Mouse (Mus musculus): ENCODE results near the gene Zbtb20. TPM values are rescaled to one million over a fixed set of nuclear protein-coding genes. Genes with fewer than 3 reads are reported as not detected.

Zbtb20 gene
- polyA plus RNA-seq, 1 experiment from 2014 or later, result 27.9 TPM

GRCm38 (mm10) chr16:43174815-43175214 is 299.1 kb downstream of the Zbtb20 start:
- ATAC-seq (no peak), DNase-seq (ENCODE audit: low spot score) (no peak)
- Histone ChIP-seq H3K27me3 (replicated peaks; ENCODE audit: insufficient read depth, low read length) (no peaks in the 10 kb centered on the region), H3K4me3 (ENCODE audit: low read depth, low read length) (no peak overlapping the region), H3K9me3 (ENCODE audit: low read length) (no peaks in the 10 kb centered on the region), H3K4me1 (ENCODE audit: insufficient read depth, low read depth, low read length) (no peaks in the 10 kb centered on the region), H3K36me3 (ENCODE audit: insufficient read depth, low read length) (no peaks in the 10 kb centered on the region), H3K4me2 (replicated peaks; ENCODE audit: low read depth, low read length) (no peak overlapping the region), H3K9ac (replicated peaks; ENCODE audit: low read depth) (no peak overlapping the region), H3K27ac (ENCODE audit: low read length) (no peak overlapping the region)
- no peak for TF ChIP-seq CTCF (IDR thresholded peaks at IDR 0.05)
- no peak for TF ChIP-seq EP300 (IDR thresholded peaks at IDR 0.05)
- WGBS, result 60% methylated on average over 2 of the region's 2 CpGs

DNA sequence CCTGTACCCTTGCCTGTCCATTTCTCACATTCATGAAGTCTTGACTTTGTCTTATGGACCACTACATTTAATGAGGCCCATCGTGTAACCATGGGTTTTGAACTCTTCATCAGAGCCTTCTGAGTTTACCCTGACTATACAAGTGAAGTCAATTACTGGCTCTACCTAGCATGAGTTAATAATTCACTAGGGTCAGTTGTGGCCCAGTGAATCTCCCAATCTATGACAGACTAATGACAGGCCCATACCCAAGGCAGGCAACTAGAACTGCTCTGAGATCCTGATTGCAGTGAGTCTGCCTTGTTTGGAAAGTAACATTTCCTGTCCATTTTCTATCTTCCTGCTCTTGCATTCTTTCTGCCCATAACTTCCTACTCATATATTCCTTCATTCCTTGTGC is 305.4 kb downstream of the Zbtb20 start:
- no peak overlapping the region for H3K4me3 ChIP-seq (ENCODE audit: low read depth, low read length)
- no peak overlapping the region for H3K27ac ChIP-seq (ENCODE audit: low read length)
- no peak for ATAC-seq
- TF ChIP-seq CTCF (IDR thresholded peaks at IDR 0.05) (no peak), EP300 (IDR thresholded peaks at IDR 0.05) (no peak)
- no peaks in the 10 kb centered on the region for H3K9me3 ChIP-seq (ENCODE audit: low read length)
- 92% methylated on average over 1 of the region's 1 CpGs for WGBS
- H3K4me2 ChIP-seq (replicated peaks; ENCODE audit: low read depth, low read length), result no peak overlapping the region
- DNase-seq (ENCODE audit: low spot score), result no peak
- H3K27me3 ChIP-seq (replicated peaks; ENCODE audit: insufficient read depth, low read length), result no peaks in the 10 kb centered on the region
- H3K4me1 ChIP-seq (ENCODE audit: insufficient read depth, low read depth, low read length), result no peaks in the 10 kb centered on the region
- H3K36me3 ChIP-seq (ENCODE audit: insufficient read depth, low read length), result no peaks in the 10 kb centered on the region
- H3K9ac ChIP-seq (replicated peaks; ENCODE audit: low read depth), result no peak overlapping the region

DNA sequence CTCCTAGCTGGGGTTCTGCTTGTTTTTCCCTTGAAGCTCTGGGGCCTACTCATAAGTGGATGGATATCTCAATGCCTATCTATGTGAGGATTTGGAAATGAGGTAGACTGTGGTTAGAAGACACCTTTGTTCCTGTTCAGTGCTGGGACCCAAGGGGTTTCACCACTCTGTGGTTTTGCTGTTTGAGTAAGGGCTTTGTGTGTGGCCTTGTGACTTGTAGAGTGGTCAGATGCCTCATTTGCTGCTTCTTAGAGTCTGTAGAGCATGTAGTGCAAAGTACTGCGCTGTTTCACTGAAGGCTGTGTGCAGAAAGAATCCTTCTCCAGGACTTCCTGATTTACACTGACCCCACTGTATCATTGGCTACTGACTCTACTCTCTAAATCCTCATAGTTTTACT is 314.7 kb downstream of the Zbtb20 start:
- H3K4me1 ChIP-seq (ENCODE audit: insufficient read depth, low read depth, low read length), result no peaks in the 10 kb centered on the region
- H3K27ac ChIP-seq (ENCODE audit: low read length), result no peak overlapping the region
- H3K4me3 ChIP-seq (ENCODE audit: low read depth, low read length), result no peak overlapping the region
- WGBS, result 83% methylated on average over 1 of the region's 1 CpGs
- DNase-seq (ENCODE audit: low spot score), result no peak
- H3K36me3 ChIP-seq (ENCODE audit: insufficient read depth, low read length), result no peaks in the 10 kb centered on the region
- ATAC-seq, result no peak
- H3K27me3 ChIP-seq (replicated peaks; ENCODE audit: insufficient read depth, low read length), result no peaks in the 10 kb centered on the region
- H3K9me3 ChIP-seq (ENCODE audit: low read length), result no peaks in the 10 kb centered on the region
- H3K4me2 ChIP-seq (replicated peaks; ENCODE audit: low read depth, low read length), result no peak overlapping the region
- H3K9ac ChIP-seq (replicated peaks; ENCODE audit: low read depth), result no peak overlapping the region
- TF ChIP-seq CTCF (IDR thresholded peaks at IDR 0.05) (no peak), EP300 (IDR thresholded peaks at IDR 0.05) (no peak)

DNA sequence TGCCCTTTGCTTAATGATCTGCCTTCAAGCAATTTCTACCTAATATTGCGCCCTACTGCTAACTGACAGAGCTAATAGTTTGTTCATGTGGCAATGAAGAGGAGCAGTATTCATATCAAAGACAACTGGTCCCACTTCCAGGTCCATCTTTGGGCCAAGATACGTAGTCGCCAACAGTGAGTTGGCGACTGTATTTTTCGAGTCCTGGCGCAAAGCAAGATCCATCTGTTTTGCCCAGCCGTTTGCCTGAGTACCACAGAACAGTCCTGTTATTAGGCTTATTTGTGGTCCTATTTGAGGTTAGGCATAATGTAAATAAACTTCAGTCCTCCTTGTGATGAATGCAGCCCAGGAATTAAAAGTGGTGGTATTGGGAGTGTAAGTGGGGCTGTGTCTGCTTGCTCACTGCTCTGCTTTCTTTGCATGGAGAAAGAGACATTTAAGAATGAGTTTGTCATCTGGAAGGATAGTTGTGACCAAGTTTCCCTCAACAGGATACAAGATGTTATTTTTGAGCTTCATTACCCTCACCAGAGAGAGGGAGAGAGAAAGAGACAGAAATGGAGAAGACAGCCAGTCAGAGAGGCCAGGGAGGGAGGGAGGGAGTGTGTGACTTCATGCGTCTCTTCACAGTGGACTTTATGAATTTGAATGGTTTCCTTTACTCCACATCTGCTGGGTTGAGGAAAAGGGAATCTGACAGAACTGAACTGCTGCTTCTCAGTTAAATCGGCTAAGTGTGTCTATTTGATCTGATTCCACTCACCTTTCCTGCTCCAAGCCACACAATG is 315.6 kb downstream of the Zbtb20 start:
- TF ChIP-seq CTCF (IDR thresholded peaks at IDR 0.05) (no peak), EP300 (IDR thresholded peaks at IDR 0.05) (no peak)
- H3K27me3 ChIP-seq (replicated peaks; ENCODE audit: insufficient read depth, low read length), result no peaks in the 10 kb centered on the region
- no peaks in the 10 kb centered on the region for H3K4me1 ChIP-seq (ENCODE audit: insufficient read depth, low read depth, low read length)
- no peaks in the 10 kb centered on the region for H3K36me3 ChIP-seq (ENCODE audit: insufficient read depth, low read length)
- H3K4me2 ChIP-seq (replicated peaks; ENCODE audit: low read depth, low read length), result no peak overlapping the region
- no peaks in the 10 kb centered on the region for H3K9me3 ChIP-seq (ENCODE audit: low read length)
- H3K9ac ChIP-seq (replicated peaks; ENCODE audit: low read depth), result no peak overlapping the region
- no peak overlapping the region for H3K27ac ChIP-seq (ENCODE audit: low read length)
- ATAC-seq (no peak), DNase-seq (ENCODE audit: low spot score) (no peak)
- WGBS, result 85% methylated on average over 9 of the region's 9 CpGs
- no peak overlapping the region for H3K4me3 ChIP-seq (ENCODE audit: low read depth, low read length)

- no peaks in the 10 kb centered on the region for H3K9me3 ChIP-seq (ENCODE audit: low read length)
- no peaks in the 10 kb centered on the region for H3K4me1 ChIP-seq (ENCODE audit: insufficient read depth, low read depth, low read length)
- no peak for ATAC-seq
- no peak overlapping the region for H3K9ac ChIP-seq (replicated peaks; ENCODE audit: low read depth)
- TF ChIP-seq CTCF (IDR thresholded peaks at IDR 0.05) (no peak), EP300 (IDR thresholded peaks at IDR 0.05) (no peak)
- WGBS, result 86% methylated on average over 6 of the region's 6 CpGs
- H3K36me3 ChIP-seq (ENCODE audit: insufficient read depth, low read length), result no peaks in the 10 kb centered on the region
- H3K4me3 ChIP-seq (ENCODE audit: low read depth, low read length), result no peak overlapping the region
- DNase-seq (ENCODE audit: low spot score), result no peak
- no peak overlapping the region for H3K27ac ChIP-seq (ENCODE audit: low read length)
- no peaks in the 10 kb centered on the region for H3K27me3 ChIP-seq (replicated peaks; ENCODE audit: insufficient read depth, low read length)
- H3K4me2 ChIP-seq (replicated peaks; ENCODE audit: low read depth, low read length), result no peak overlapping the region
Observed at GRCm38 (mm10) chr16:43193631-43194239, 318.1 kb downstream of the Zbtb20 start.

- TF ChIP-seq CTCF (IDR thresholded peaks at IDR 0.05), result no peak
- no peak for TF ChIP-seq EP300 (IDR thresholded peaks at IDR 0.05)
- Histone ChIP-seq H3K4me1 (ENCODE audit: insufficient read depth, low read depth, low read length) (no peaks in the 10 kb centered on the region), H3K4me3 (ENCODE audit: low read depth, low read length) (no peak overlapping the region), H3K9ac (replicated peaks; ENCODE audit: low read depth) (no peak overlapping the region), H3K27ac (ENCODE audit: low read length) (no peak overlapping the region), H3K27me3 (replicated peaks; ENCODE audit: insufficient read depth, low read length) (no peaks in the 10 kb centered on the region), H3K4me2 (replicated peaks; ENCODE audit: low read depth, low read length) (no peak overlapping the region), H3K9me3 (ENCODE audit: low read length) (no peaks in the 10 kb centered on the region), H3K36me3 (ENCODE audit: insufficient read depth, low read length) (no peaks in the 10 kb centered on the region)
- 30% methylated on average over 4 of the region's 4 CpGs for WGBS
- ATAC-seq, result peak; percentile 30; the same call in 1 of the 2 replicates
- DNase-seq (ENCODE audit: low spot score), result peak; percentile 27
Observed at GRCm38 (mm10) chr16:43217336-43218006, 341.8 kb downstream of the Zbtb20 start.
